Mouse (Mus musculus) spleen, adult 2 months (tissue): ENCODE results near the gene Notch2. TPM values are rescaled to one million over a fixed set of nuclear protein-coding genes. Genes with fewer than 3 reads are reported as not detected.

ENCODE experiments used
- DNase-seq, 2 experiments: peaks; one replicate each; pipeline versions ENCODE4 v3.0.0 to v3.0.0-alpha.2; 2012 to 2021; ENCODE audit warnings: low spot score in 2 of 2, low read depth in 1 of 2
- H3K27ac ChIP-seq: fragments of 200-500 bp; 2 replicates; pipeline ENCODE4 v1.5.1; 2012; ENCODE audit warnings: low read length, inconsistent platforms; ENCODE audit not compliant: insufficient read depth
- H3K27me3 ChIP-seq: fragments of 200-500 bp; 2 replicates; pipeline ENCODE4 v1.6.1; 2012; ENCODE audit warnings: mild to moderate bottlenecking, moderate library complexity, low read length, inconsistent platforms; ENCODE audit not compliant: control insufficient read depth, insufficient read depth
- H3K36me3 ChIP-seq: fragments of 200-500 bp; 2 replicates; pipeline ENCODE4 v1.6.1; 2012; ENCODE audit warnings: mild to moderate bottlenecking, low read length, inconsistent platforms; ENCODE audit not compliant: control insufficient read depth, insufficient read depth
- H3K4me1 ChIP-seq: fragments of 200-500 bp; 2 replicates; pipeline ENCODE4 v1.6.1; 2011; ENCODE audit warnings: inconsistent platforms; ENCODE audit not compliant: control insufficient read depth, insufficient read depth, insufficient read length
- H3K4me3 ChIP-seq: fragments of 200-500 bp; 2 replicates; pipeline ENCODE4 v1.5.1; 2011; ENCODE audit warnings: mild to moderate bottlenecking, inconsistent platforms; ENCODE audit not compliant: insufficient read depth, insufficient read length; ENCODE audit errors: extremely low read depth
- CTCF ChIP-seq: fragments of 200-500 bp; IDR thresholded peaks from 2 replicates; pipeline ENCODE4 v1.5.1; 2011; ENCODE audit warnings: mild to moderate bottlenecking, inconsistent platforms; ENCODE audit not compliant: insufficient read depth, insufficient read length, insufficient replicate concordance; ENCODE audit errors: extremely low read depth
- POLR2A ChIP-seq: fragments of 200-500 bp; IDR thresholded peaks from 2 replicates; pipeline ENCODE4 v1.6.1; 2011; ENCODE audit warnings: low read depth, low read length, inconsistent platforms
- WGBS: fragments of 180-500 bp; shearing (Covaris S2); methylation state at CpG from one replicate; pipeline ENCODE4 v1.1.7; 2018; 5-methylcytosine and 5-hydroxymethylcytosine counted together
- polyA plus RNA-seq: library from polyadenylated mRNA; depleted of rRNA; stranded (reverse); fragments of >200 nt; gene quantifications from 2 replicates; pipeline ENCODE4 v1.2.3, GENCODE M21; 2012

Notch2 gene
- polyA plus RNA-seq, 1 experiment, result 45.7 TPM

- H3K4me1 ChIP-seq, result peaks cover 21% of the 10 kb centered on the region
- no peak for DNase-seq
Observed at GRCm38 (mm10) chr3:97990576-97990975, 22.8 kb upstream of the Notch2 start.

GRCm38 (mm10) chr3:97992289-97992688 lies 21.0 kb upstream of the Notch2 start:
- Histone ChIP-seq H3K4me3 (no peak overlapping the region), H3K27ac (no peak overlapping the region), H3K36me3 (peaks cover 5% of the 10 kb centered on the region; the same call in 1 of the 2 replicates), H3K4me1 (peaks cover 18% of the 10 kb centered on the region), H3K27me3 (no peaks in the 10 kb centered on the region)
- DNase-seq, result no peak
- whole genome bisulfite sequencing, result 80% methylated on average over 4 of the region's 4 CpGs
- TF ChIP-seq CTCF, result no peak
- no peak for TF ChIP-seq POLR2A

More at GRCm38 (mm10) chr3:97990576-97990975, 22.8 kb upstream of the Notch2 start:
- 96% methylated on average over 5 of the region's 5 CpGs for WGBS
- Histone ChIP-seq H3K27me3 (no peaks in the 10 kb centered on the region), H3K27ac (no peak overlapping the region), H3K4me3 (no peak overlapping the region), H3K36me3 (peaks cover 7% of the 10 kb centered on the region; the same call in 1 of the 2 replicates)
- no peak for TF ChIP-seq CTCF
- no peak for TF ChIP-seq POLR2A

- Histone ChIP-seq H3K27ac (peak overlapping the region; percentile 50), H3K4me1 (peaks cover 18% of the 10 kb centered on the region), H3K27me3 (no peaks in the 10 kb centered on the region), H3K4me3 (no peak overlapping the region), H3K36me3 (peaks cover 5% of the 10 kb centered on the region; the same call in 1 of the 2 replicates)
- 79% methylated on average over 5 of the region's 5 CpGs for WGBS
- no peak for TF ChIP-seq CTCF
- DNase-seq, result no peak
Observed at GRCm38 (mm10) chr3:97993196-97993595, 20.1 kb upstream of the Notch2 start.

- H3K36me3 ChIP-seq, result peaks cover 5% of the 10 kb centered on the region; the same call in 1 of the 2 replicates
- H3K4me3 ChIP-seq, result no peak overlapping the region
- H3K27ac ChIP-seq, result peak overlapping the region; percentile 83
- DNase-seq, result no peak
- WGBS, result 74% methylated on average over 3 of the region's 3 CpGs
- H3K27me3 ChIP-seq, result no peaks in the 10 kb centered on the region
- peaks cover 18% of the 10 kb centered on the region for H3K4me1 ChIP-seq
- TF ChIP-seq POLR2A (no peak), CTCF (no peak)
Observed at GRCm38 (mm10) chr3:97993920-97994545, 19.3 kb upstream of the Notch2 start.

GRCm38 (mm10) chr3:97994818-97995217 lies 18.5 kb upstream of the Notch2 start:
- DNase-seq, result no peak
- H3K36me3 ChIP-seq, result peaks cover 5% of the 10 kb centered on the region; the same call in 1 of the 2 replicates
- 64% methylated on average over 5 of the region's 5 CpGs for WGBS
- no peak overlapping the region for H3K4me3 ChIP-seq
- no peaks in the 10 kb centered on the region for H3K27me3 ChIP-seq
- H3K4me1 ChIP-seq, result peaks cover 18% of the 10 kb centered on the region
- H3K27ac ChIP-seq, result peak overlapping the region; percentile 83
- no peak for TF ChIP-seq POLR2A

GRCm38 (mm10) chr3:97998349-97998748 lies 15.0 kb upstream of the Notch2 start:
- 85% methylated on average over 4 of the region's 4 CpGs for WGBS
- DNase-seq, result no peak

GRCm38 (mm10) chr3:98003558-98003957 lies 9.8 kb upstream of the Notch2 start:
- H3K4me1 ChIP-seq, result peaks cover 5% of the 10 kb centered on the region; the same call in 1 of the 2 replicates
- H3K36me3 ChIP-seq, result peaks cover 2% of the 10 kb centered on the region; the same call in 1 of the 2 replicates
- no peak for DNase-seq
- H3K27ac ChIP-seq, result no peak overlapping the region
- WGBS, result 86% methylated on average over 4 of the region's 4 CpGs
- no peaks in the 10 kb centered on the region for H3K27me3 ChIP-seq
- H3K4me3 ChIP-seq, result no peak overlapping the region
- TF ChIP-seq CTCF (no peak), POLR2A (no peak)

More at GRCm38 (mm10) chr3:97998349-97998748, 15.0 kb upstream of the Notch2 start:
- TF ChIP-seq CTCF (no peak), POLR2A (no peak)
- H3K27ac ChIP-seq, result no peak overlapping the region
- peaks cover 11% of the 10 kb centered on the region for H3K4me1 ChIP-seq
- H3K4me3 ChIP-seq, result no peak overlapping the region
- H3K36me3 ChIP-seq, result peaks cover 3% of the 10 kb centered on the region; the same call in 1 of the 2 replicates
- H3K27me3 ChIP-seq, result no peaks in the 10 kb centered on the region
